9 mouse cellular contexts compared by ENCODE assay signal in the genomic region with DNA sequence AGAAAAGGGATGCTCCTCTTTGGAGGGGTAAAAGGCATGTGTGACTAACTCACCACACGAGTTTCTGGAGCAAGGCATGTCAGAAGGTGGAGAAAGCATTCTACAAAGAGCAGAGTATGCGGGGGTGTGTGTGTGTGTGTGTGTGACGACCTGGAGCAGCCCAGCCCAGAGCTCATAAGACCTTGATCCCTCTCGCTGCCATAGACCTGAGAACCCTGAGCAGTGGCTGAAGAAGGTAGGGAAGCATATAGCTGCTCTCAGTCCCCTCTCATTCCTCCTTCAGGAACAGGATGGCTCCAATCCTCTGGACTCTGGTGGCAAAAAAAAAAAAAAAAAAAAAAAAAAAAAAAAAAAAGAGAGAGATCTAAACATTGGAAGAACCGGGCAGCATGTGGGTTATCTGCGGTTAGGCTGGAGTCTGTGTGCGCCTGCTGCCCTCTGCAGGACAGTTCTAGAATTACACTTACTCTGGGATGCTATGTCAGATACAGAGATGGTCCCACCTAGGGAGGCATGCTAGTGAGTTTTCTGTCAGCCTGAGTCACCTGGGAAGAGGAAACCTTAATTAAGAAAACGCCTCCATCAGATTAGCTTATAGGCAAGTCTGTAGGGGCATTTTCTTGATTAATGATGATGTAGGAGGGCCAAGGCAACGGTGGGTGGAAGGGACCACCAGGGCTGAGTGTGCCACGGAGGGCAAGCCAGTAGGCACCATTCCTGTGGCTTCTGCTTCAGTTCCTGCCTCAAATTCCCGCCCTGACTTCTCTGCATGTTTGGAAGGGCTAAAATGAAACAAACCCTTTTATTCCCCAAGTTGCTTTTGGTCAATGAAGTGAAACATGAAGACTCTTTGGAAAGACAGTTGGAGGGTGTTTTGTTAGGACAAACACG. TPM values are rescaled to one million over a fixed set of nuclear protein-coding genes. Genes with fewer than 3 reads are reported as not detected.
DNase-seq lines count a peak whose midpoint lies in the region; ATAC-seq and TF ChIP-seq lines count a peak whose summit lies in the region.
"Had no signal": no experiment of that assay in that cellular context is flagged by ENCODE, and none has a peak within 500 bp of the region (broad histone marks: within the 10 kb centered on the region; RNA-seq: fewer than 3 reads in every experiment).

No protein-coding gene starts in this region.

- 28% methylated on average over 12 of the region's 12 CpGs for WGBS in liver, embryonic 14.5 days (ENCODE audit: insufficient replicate concordance)
- 25% methylated on average over 12 of the region's 12 CpGs for WGBS in neural tube, embryonic 14.5 days

- H3K4me3 ChIP-seq in cortical plate, adult 2 months (ENCODE audit: insufficient read depth, low read length), result no peak overlapping the region
- no peak overlapping the region for H3K4me3 ChIP-seq in liver, embryonic 14.5 days (ENCODE audit: insufficient read depth in 1 of 2, low read depth in 2 of 2, low read length in 2 of 2)
- H3K4me3 ChIP-seq in neural tube, embryonic 14.5 days (ENCODE audit: low read depth, low read length), result no peak overlapping the region
- H3K4me3 ChIP-seq: heart, embryonic 15.5 days had no signal

- no peak for TF ChIP-seq EP300 in liver, embryonic 14.5 days (IDR thresholded peaks at IDR 0.05; ENCODE audit: low read depth)

- no peak overlapping the region for H3K9ac ChIP-seq in liver, embryonic 14.5 days (replicated peaks)
- 0 out of 2 replicates have a peak overlapping the region, but pooled peaks have one; percentile 7 for H3K9ac ChIP-seq in neural tube, embryonic 14.5 days (replicated peaks; ENCODE audit: low read depth, low read length)
- H3K9ac ChIP-seq: heart, embryonic 15.5 days had no signal

- peak; percentile 93 for TF ChIP-seq CTCF in cortical plate, adult 2 months (IDR thresholded peaks at IDR 0.05; ENCODE audit: extremely low read depth, insufficient read depth, low read length)
- peak; percentile 91 for TF ChIP-seq CTCF in liver, embryonic 14.5 days (IDR thresholded peaks at IDR 0.05; ENCODE audit: low read depth)

- no peak for TF ChIP-seq POLR2A in cortical plate, adult 2 months (IDR thresholded peaks at IDR 0.05; ENCODE audit: extremely low read depth, insufficient read depth, low read length)

- H3K4me1 ChIP-seq in cortical plate, adult 2 months (ENCODE audit: control insufficient read depth, insufficient read depth, low read length), result 0 out of 2 replicates have a peak, but pooled peaks cover 3% of the 10 kb centered on the region
- H3K4me1 ChIP-seq in liver, embryonic 14.5 days (replicated peaks; ENCODE audit: control insufficient read depth in 2 of 2, insufficient read depth in 2 of 2, low read length in 1 of 2), result no peaks in the 10 kb centered on the region
- 0 out of 2 replicates have a peak, but pooled peaks cover 9% of the 10 kb centered on the region for H3K4me1 ChIP-seq in neural tube, embryonic 14.5 days (ENCODE audit: control insufficient read depth, insufficient read depth, low read length)

- DNase-seq in CD4-positive helper T cell, adult 2 months (ENCODE audit: low read depth, low spot score), result peak; percentile 57
- DNase-seq in gastrocnemius, adult 8-10 months (ENCODE audit: low spot score in 2 of 2), result peak; percentile 67 to 72
- peak; percentile 86 for DNase-seq in kidney, postnatal 10 days
- DNase-seq in liver, embryonic 14.5 days (ENCODE audit: low read depth in 3 of 3, low spot score in 3 of 3), result peak; percentile 30 to 46 (median 32)
- peak; percentile 67 for DNase-seq in thymus, postnatal 0 days (ENCODE audit: low spot score)

- H3K4me2 ChIP-seq in liver, embryonic 14.5 days (ENCODE audit: low read depth), result no peak overlapping the region
- no peak overlapping the region for H3K4me2 ChIP-seq in neural tube, embryonic 14.5 days (ENCODE audit: low read depth, low read length)
- H3K4me2 ChIP-seq: heart, embryonic 15.5 days had no signal

- peak; percentile 77 for ATAC-seq in activated CD4-positive, CD25-positive, alpha-beta regulatory T cell, adult 4 months
- ATAC-seq in liver, embryonic 14.5 days (ENCODE audit: insufficient read depth), result 0 out of 2 replicates have a peak, but pooled peaks have one; percentile 35
- peak; percentile 46; the same call in 1 of the 2 replicates for ATAC-seq in neural tube, embryonic 14.5 days (ENCODE audit: low read depth)

- H3K9me3 ChIP-seq in liver, embryonic 14.5 days (ENCODE audit: control insufficient read depth, low read length), result no peaks in the 10 kb centered on the region
- no peaks in the 10 kb centered on the region for H3K9me3 ChIP-seq in neural tube, embryonic 14.5 days (ENCODE audit: control insufficient read depth, low read length)
- H3K9me3 ChIP-seq: heart, embryonic 15.5 days had no signal

- no peak overlapping the region for H3K27ac ChIP-seq in cortical plate, adult 2 months (ENCODE audit: insufficient read depth, low read length)
- H3K27ac ChIP-seq in liver, embryonic 14.5 days, result no peak overlapping the region
- peak overlapping the region; percentile 44 for H3K27ac ChIP-seq in neural tube, embryonic 14.5 days (ENCODE audit: low read depth, low read length)
- H3K27ac ChIP-seq: heart, embryonic 15.5 days had no signal

- no peaks in the 10 kb centered on the region for H3K27me3 ChIP-seq in liver, embryonic 14.5 days (ENCODE audit: control insufficient read depth, insufficient read depth, low read length)
- H3K27me3 ChIP-seq in neural tube, embryonic 14.5 days (ENCODE audit: control insufficient read depth, insufficient read depth, low read length), result no peaks in the 10 kb centered on the region
- H3K27me3 ChIP-seq: heart, embryonic 15.5 days had no signal

- H3K36me3 ChIP-seq in liver, embryonic 14.5 days (replicated peaks; ENCODE audit: control insufficient read depth, insufficient read depth, low read depth), result peaks cover 7% of the 10 kb centered on the region; the same call in 1 of the 2 replicates
- peaks cover 14% of the 10 kb centered on the region; the same call in 1 of the 2 replicates for H3K36me3 ChIP-seq in neural tube, embryonic 14.5 days (ENCODE audit: control insufficient read depth, insufficient read depth, low read length)

RNA-seq across cellular contexts. Expression of a gene that starts 47.2 kb away (rescaled TPM):
- polyA plus RNA-seq in activated CD4-positive, CD25-positive, alpha-beta regulatory T cell, adult 4 months (2017; shearing (Covaris generic)), result not detected
- 29.4 and 30.2 TPM in 2 replicates for polyA plus RNA-seq in cortical plate, adult 2 months (2012; rRNA removed)
- 10 to 100 TPM; 42.9 to 60.8 (median 51.4) TPM for total RNA-seq in gastrocnemius, adult 8-10 months (2022)
- polyA plus RNA-seq in liver, embryonic 14.5 days (2012; rRNA removed), result 0.06 and 0.32 TPM in 2 replicates
- 0.05 TPM in 1 of 2 replicates, not detected in the other for polyA plus RNA-seq in liver, embryonic 14.5 days (2014; fragmentation: Nextera tagmentation; extraction: Ambion mirVana)
- polyA plus RNA-seq in neural tube, embryonic 14.5 days (2014; fragmentation: Nextera tagmentation; extraction: Ambion mirVana), result 46.6 and 58.4 TPM in 2 replicates
- polyA plus RNA-seq in thymus, postnatal 0 days (2015; fragmentation: Nextera tagmentation; extraction: Ambion mirVana), result 1.6 and 1.7 TPM in 2 replicates

Comparison
In these comparisons a context has a peak if more than half of its experiments do, and no peak if none do; other contexts are left out.
1. DNase-seq: peak in every context shown above with its lines; median percentile 86 in kidney, postnatal 10 days; 70 in gastrocnemius, adult 8-10 months; 67 in thymus, postnatal 0 days; 57 in CD4-positive helper T cell, adult 2 months; 32 in liver, embryonic 14.5 days.
2. RNA of a gene that starts 47.2 kb away (polyA plus RNA-seq): 46.6 to 58.4 TPM in neural tube, embryonic 14.5 days and 29.4 to 30.2 TPM in cortical plate, adult 2 months; 1.6 to 1.7 TPM in thymus, postnatal 0 days, 0.05 to 0.32 TPM in liver, embryonic 14.5 days and not detected in activated CD4-positive, CD25-positive, alpha-beta regulatory T cell, adult 4 months; every median in the first group is over 10 times any median in the second.
3. Peak in every context shown above with its lines, with median percentiles within 50 percentile points of each other: ATAC-seq.